Mouse (Mus musculus) hindbrain, postnatal 0 days (tissue): ENCODE measurements around the gene Tbce. TPM values are rescaled to one million over a fixed set of nuclear protein-coding genes. Genes with fewer than 3 reads are reported as not detected.
A peak's percentile ranks its signal among the peaks of the same experiment; 100 is the strongest.

Source experiments
- ATAC-seq: fragments of 200-750 bp; cut with Nextera tagmentation; 2 replicates; pipeline ENCODE4 v1.8.0; 2017; ENCODE audit warnings: mild to moderate bottlenecking, moderate TSS enrichment, moderate library complexity
- DNase-seq: peaks from one replicate; pipeline ENCODE4 v3.0.0-alpha.2; 2015; ENCODE audit warnings: low spot score
- H3K27ac ChIP-seq: fragments of 300-500 bp; sonication (generic); 2 replicates; pipeline ENCODE4 v1.5.1; 2014; ENCODE audit warnings: mild to moderate bottlenecking
- H3K27me3 ChIP-seq: fragments of 300-500 bp; sonication (generic); 2 replicates; pipeline ENCODE4 v1.6.1; 2014; ENCODE audit warnings: low read length, mixed read lengths; ENCODE audit not compliant: insufficient read depth
- H3K36me3 ChIP-seq: fragments of 300-500 bp; sonication (generic); 2 replicates; pipeline ENCODE4 v1.6.1; 2014; ENCODE audit warnings: low read length, mixed read lengths; ENCODE audit not compliant: insufficient read depth
- H3K4me1 ChIP-seq: fragments of 300-500 bp; sonication (generic); 2 replicates; pipeline ENCODE4 v1.6.1; 2014; ENCODE audit warnings: antibody characterized with exemption, low read length, mixed read lengths; ENCODE audit not compliant: insufficient read depth
- H3K4me2 ChIP-seq: fragments of 300-500 bp; sonication (generic); 2 replicates; pipeline ENCODE4 v1.6.1; 2014; ENCODE audit warnings: low read depth, mild to moderate bottlenecking, low read length, moderate library complexity, mixed read lengths
- H3K4me3 ChIP-seq: fragments of 300-500 bp; sonication (generic); 2 replicates; pipeline ENCODE4 v1.5.1; 2014; ENCODE audit warnings: low read length
- H3K9ac ChIP-seq: fragments of 300-500 bp; sonication (generic); replicated peaks from 2 replicates; pipeline ENCODE4 v1.6.1; 2014; ENCODE audit warnings: mild to moderate bottlenecking, low read length, moderate library complexity, mixed read lengths
- H3K9me3 ChIP-seq: fragments of 300-500 bp; sonication (generic); 2 replicates; pipeline ENCODE4 v1.6.1; 2016; ENCODE audit warnings: low read length, mixed read lengths
- CTCF ChIP-seq: IDR thresholded peaks from 2 replicates; pipeline ENCODE4 v1.5.1; 2016; ENCODE audit warnings: antibody characterized with exemption, control low read depth, low read depth
- WGBS: fragments of 180-500 bp; shearing (Covaris S2); extraction: QIAGEN DNeasy Blood & Tissue Kit; methylation state at CpG from one replicate; pipeline ENCODE4 v1.1.7; 2014; 5-methylcytosine and 5-hydroxymethylcytosine counted together
- polyA plus RNA-seq: library from polyadenylated mRNA; unstranded; fragments of >200 nt; fragmentation: Nextera tagmentation; extraction: Ambion mirVana; gene quantifications from 2 replicates; pipeline ENCODE4 v1.2.1, GENCODE M21; 2015
- total RNA-seq: library from RNA; depleted of rRNA; stranded (reverse); fragments of >200 nt; gene quantifications from 2 replicates; pipeline ENCODE4 v1.2.3, GENCODE M21; 2014

Tbce gene
- total and polyA plus RNA-seq, 2 experiments from 2014 or later, result 60.2 to 79.1 TPM

DNA sequence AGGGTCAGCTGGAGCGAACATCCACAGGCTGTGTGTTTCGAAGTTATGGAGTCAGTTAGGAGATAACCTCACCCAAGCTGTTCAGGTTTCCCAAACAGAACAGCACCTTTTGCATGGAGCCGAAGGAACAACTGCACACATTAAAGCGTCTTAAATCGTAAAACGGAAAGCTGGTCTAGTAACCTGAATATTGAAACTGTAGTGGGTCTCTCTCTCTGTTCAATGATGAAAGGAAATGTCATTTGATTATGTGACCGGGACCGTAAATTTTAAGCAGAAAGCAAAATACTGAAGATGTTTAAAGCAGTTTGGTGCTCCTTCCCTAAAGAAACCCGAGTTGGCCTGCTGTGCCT lies 25.6 kb upstream of the Tbce start:
- DNase-seq (no peak), ATAC-seq (no peak)
- H3K9ac ChIP-seq, result peak overlapping the region; percentile 92
- 15% methylated on average over 9 of the region's 9 CpGs for WGBS
- H3K4me1 ChIP-seq, result peaks cover 9% of the 10 kb centered on the region
- peak overlapping the region; percentile 98; the same call in 1 of the 2 replicates for H3K27ac ChIP-seq
- H3K4me3 ChIP-seq, result peak overlapping the region; percentile 93
- no peaks in the 10 kb centered on the region for H3K9me3 ChIP-seq
- no peaks in the 10 kb centered on the region for H3K27me3 ChIP-seq
- H3K36me3 ChIP-seq, result 0 out of 2 replicates have a peak, but pooled peaks cover 3% of the 10 kb centered on the region
- H3K4me2 ChIP-seq, result peak overlapping the region; percentile 73
- TF ChIP-seq CTCF, result no peak

DNA sequence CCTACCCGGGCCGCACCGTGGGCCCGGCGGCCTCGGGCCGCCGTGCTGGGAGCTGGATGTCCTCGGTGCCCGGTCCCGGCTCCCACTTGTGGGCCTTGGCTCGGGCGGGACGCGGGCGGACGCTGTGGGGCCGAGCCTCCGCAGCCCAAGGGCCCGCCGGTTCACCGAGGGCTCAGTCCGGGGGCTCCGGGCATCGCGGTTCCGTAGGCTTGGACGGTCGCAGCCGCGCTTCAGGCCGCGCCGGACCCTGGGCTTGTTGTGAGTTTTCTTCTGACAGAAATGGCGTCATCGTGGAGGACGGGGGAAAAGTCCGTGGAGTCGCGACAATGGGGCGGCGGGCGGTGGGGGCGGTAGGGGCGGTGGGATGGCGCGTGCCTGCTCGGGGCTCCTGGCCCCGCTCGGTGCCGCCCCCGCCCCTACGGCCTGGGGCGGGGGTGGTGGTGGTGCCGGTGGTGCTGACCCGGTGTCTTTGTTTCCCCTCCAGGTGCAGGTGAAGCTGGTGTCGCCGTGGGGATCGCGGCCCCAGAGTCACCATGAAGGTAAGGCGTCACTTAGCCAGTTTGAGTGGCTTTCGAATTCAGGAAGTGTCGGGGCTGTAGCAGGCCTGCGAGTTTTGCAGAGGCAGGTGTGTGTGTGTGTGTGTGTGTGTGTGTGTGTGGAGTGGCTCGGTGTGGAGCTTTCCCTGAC lies 25.0 kb upstream of the Tbce start:
- WGBS, result under 1% methylated on average over 54 of the region's 65 CpGs
- Histone ChIP-seq H3K9me3 (no peaks in the 10 kb centered on the region), H3K36me3 (0 out of 2 replicates have a peak, but pooled peaks cover 3% of the 10 kb centered on the region), H3K4me3 (peak overlapping the region; percentile 93), H3K9ac (peak overlapping the region; percentile 92), H3K4me1 (peaks cover 9% of the 10 kb centered on the region), H3K27ac (peak overlapping the region; percentile 98), H3K4me2 (peak overlapping the region; percentile 73), H3K27me3 (no peaks in the 10 kb centered on the region)
- TF ChIP-seq CTCF, result no peak
- DNase-seq, result peak; percentile 53
- no peak for ATAC-seq

DNA sequence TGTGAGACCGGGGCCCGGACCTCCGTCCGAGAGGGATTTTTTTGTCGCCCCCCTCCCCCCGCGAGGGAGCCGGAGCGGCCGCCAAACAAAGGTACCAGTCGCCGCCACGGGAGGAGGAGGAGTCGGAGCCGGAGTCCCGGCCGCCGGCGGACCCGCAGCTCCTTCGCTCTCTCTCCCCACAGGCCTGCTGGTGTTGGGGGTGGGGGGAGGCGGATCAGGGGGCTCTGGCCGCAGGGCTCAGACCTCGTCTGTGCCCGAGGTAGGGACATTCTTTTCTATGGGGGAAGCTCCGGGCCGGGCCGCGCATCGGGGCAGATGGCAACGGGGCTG lies 24.5 kb upstream of the Tbce start:
- Histone ChIP-seq H3K9ac (peak overlapping the region; percentile 92), H3K27me3 (no peaks in the 10 kb centered on the region), H3K4me2 (peak overlapping the region; percentile 73), H3K36me3 (0 out of 2 replicates have a peak, but pooled peaks cover 3% of the 10 kb centered on the region), H3K9me3 (no peaks in the 10 kb centered on the region), H3K4me3 (peak overlapping the region; percentile 93), H3K4me1 (peaks cover 9% of the 10 kb centered on the region), H3K27ac (peak overlapping the region; percentile 98)
- ATAC-seq (peak; percentile 39), DNase-seq (no peak)
- WGBS, result 0% methylated on average over 23 of the region's 31 CpGs
- TF ChIP-seq CTCF, result no peak

DNA sequence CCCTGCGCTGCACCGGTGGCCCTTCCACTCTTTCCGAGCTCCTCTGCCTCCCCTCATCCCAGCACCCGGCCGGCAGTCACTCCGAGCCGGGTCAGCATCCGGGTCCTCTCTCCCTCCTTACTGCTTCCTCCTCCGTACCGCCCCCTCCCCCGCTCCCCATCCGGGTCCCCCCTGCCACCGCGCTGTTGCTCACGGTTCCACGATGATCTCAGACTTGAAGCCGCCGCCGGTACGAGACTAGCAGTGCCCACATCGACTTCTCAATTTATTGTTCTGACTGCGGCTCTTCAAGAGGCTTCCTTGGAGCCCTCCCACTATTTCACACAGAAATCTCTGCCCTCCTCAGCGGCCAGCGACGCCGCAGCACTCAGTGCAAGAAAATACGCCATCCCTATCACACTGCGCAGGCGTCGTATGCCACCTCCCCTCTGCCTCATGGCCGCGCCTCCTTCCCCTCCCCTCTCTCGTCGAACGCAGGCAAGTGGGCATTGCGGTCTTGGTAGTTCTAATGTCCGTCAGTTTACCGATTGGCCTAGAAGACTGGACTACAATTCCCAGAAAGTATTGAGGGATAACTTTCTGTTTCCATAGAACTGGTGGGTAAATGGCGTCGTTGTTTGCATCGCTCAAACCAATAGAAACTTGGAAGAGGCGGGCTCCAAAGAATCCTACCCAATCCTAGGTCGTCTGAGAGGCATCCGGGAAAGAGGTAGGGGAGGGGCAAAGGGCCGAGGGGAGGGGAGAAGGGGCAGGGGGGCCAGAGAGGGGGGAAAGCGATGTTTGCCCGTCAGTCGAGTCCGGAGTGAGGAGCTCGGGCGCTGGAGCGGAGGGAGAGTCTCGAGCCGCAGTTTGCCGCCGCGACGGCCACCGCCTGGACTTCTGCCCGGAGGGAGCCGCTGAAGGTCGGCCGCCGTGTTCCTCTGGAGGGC lies 23.8 kb upstream of the Tbce start, which contains the start of the genes Arid4b and Ggps1:
Gene Arid4b, plus strand, starts transcription at position 220 of the 929 bp plus-strand sequence.
Gene Ggps1, minus strand, starts transcription at position 476 of the 929 bp plus-strand sequence.
- peak within 1 kb of the TSS; percentile 98 for H3K27ac ChIP-seq
- H3K27me3 ChIP-seq, result no peaks in the 10 kb centered on the region
- H3K9me3 ChIP-seq, result no peaks in the 10 kb centered on the region
- peaks cover 9% of the 10 kb centered on the region for H3K4me1 ChIP-seq
- peak within 1 kb of the TSS; percentile 93 for H3K4me3 ChIP-seq
- ATAC-seq, result peak; percentile 98
- no peak for TF ChIP-seq CTCF
- peak within 1 kb of the TSS; percentile 92 for H3K9ac ChIP-seq
- H3K4me2 ChIP-seq, result peak within 1 kb of the TSS; percentile 81
- peak; percentile 98 for DNase-seq
- WGBS, result under 1% methylated on average over 63 of the region's 64 CpGs
- H3K36me3 ChIP-seq, result no peaks in the 10 kb centered on the region

DNA sequence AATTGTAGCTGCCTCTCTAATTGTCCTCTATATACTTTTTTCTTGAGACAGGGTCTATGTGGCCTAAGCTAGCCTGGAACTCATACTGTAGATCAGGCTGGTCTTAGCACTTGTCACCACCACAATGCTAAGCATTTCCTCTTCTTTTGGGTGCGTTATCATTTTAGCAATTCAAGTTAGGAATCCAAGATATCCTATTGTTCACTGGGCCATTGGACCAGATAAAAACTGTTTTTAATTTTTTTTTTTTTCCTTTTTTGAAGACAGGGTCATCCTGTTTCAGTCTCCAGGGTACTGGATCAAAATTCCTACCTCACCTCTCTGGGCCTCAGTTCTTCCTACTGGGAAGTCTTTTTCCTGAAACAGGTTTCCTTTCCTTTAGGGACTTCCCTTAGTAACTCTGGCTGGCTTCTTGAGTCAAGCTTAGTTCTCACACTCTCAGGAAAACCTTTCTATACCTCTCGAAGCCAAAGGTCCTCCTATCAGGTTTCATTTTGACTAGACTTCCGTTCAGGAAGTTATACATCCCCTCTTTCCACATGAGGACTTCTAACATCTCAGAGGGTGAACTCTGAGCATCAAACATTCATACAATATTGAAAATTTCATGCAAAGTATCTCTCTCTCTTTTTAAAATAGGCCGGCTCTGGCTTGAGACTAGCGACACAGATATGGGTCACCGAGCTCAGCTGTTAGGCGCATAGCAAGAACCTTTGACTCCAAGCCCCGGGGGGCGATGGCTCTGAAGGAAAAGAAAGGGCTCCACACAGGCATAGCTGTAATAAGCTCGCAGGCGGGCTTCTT lies 23.0 kb upstream of the Tbce start:
- Histone ChIP-seq H3K4me1 (peaks cover 9% of the 10 kb centered on the region), H3K9ac (peak overlapping the region; percentile 77), H3K4me3 (peak overlapping the region; percentile 93), H3K9me3 (no peaks in the 10 kb centered on the region), H3K27me3 (no peaks in the 10 kb centered on the region), H3K27ac (peak overlapping the region; percentile 95), H3K4me2 (peak overlapping the region; percentile 81), H3K36me3 (no peaks in the 10 kb centered on the region)
- 6% methylated on average over 11 of the region's 11 CpGs for WGBS
- no peak for TF ChIP-seq CTCF
- DNase-seq (no peak), ATAC-seq (no peak)

DNA sequence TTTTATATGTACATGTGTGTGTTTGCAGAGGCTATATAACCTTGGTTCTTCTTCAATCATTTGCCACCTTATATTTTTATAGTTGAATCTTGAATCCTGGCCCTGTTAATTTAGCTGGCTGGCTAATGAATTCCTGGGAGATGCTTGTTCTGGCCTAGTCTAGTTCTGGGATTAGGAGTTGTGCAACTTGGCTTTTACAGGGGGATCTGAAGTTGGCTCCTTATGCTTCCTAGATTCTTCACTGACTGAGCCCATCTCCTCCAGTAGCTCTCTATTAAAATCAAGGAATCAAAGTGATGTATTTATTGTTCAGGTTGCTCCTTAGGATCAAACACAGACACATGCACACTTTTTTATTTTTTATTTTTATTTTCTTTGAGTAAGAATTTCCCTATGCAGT lies 20.1 kb upstream of the Tbce start:
- no peak for DNase-seq
- Histone ChIP-seq H3K4me3 (no peak overlapping the region), H3K9me3 (no peaks in the 10 kb centered on the region)

More for the DNA sequence above, 20.1 kb upstream of the Tbce start:
- Histone ChIP-seq H3K36me3 (peaks cover under 1% of the 10 kb centered on the region; the same call in 1 of the 2 replicates), H3K27ac (no peak overlapping the region), H3K9ac (no peak overlapping the region), H3K4me1 (peaks cover 6% of the 10 kb centered on the region), H3K4me2 (no peak overlapping the region), H3K27me3 (no peaks in the 10 kb centered on the region)
- no peak for ATAC-seq
- no peak for TF ChIP-seq CTCF
